Mouse (Mus musculus) lung, adult 2 months (tissue): ENCODE measurements at regions not wholly inside any gene's neighbourhood (a gene's known extent, or its start where the extent isn't known, plus 50 kb on each side); places are given as distances from the start of the nearest gene placed in this dataset.
A peak's percentile ranks its signal among the peaks of the same experiment; 100 is the strongest.

Experiments used
- DNase-seq: peaks from one replicate; pipeline ENCODE4 v3.0.0; 2022
- H3K4me1 ChIP-seq: fragments of 200-500 bp; 2 replicates; pipeline ENCODE4 v1.6.1; 2011; ENCODE audit warnings: low read length; ENCODE audit not compliant: control insufficient read depth, insufficient read depth
- H3K4me3 ChIP-seq: fragments of 200-500 bp; replicated peaks from 2 replicates; pipeline ENCODE3; 2011; ENCODE audit warnings: low read depth, mild to moderate bottlenecking, control low read depth, low read length; ENCODE audit errors: extremely low read depth
- CTCF ChIP-seq: fragments of 200-500 bp; IDR thresholded peaks from 2 replicates; pipeline ENCODE4 v1.5.1; 2011; ENCODE audit warnings: mild to moderate bottlenecking, low read length, control low read depth; ENCODE audit not compliant: insufficient read depth
- POLR2A ChIP-seq: fragments of 200-500 bp; IDR thresholded peaks from 2 replicates; pipeline ENCODE4 v1.6.1; 2011; ENCODE audit warnings: low read depth, mild to moderate bottlenecking, control low read depth, low read length, borderline replicate concordance; ENCODE audit errors: extremely low read depth
- WGBS: fragments of 180-500 bp; shearing (Covaris S2); methylation state at CpG from one replicate; pipeline ENCODE4 v1.1.7; 2018; 5-methylcytosine and 5-hydroxymethylcytosine counted together

- Histone ChIP-seq H3K4me1 (no peaks in the 10 kb centered on the region), H3K4me3 (no peak overlapping the region)
- no peak for TF ChIP-seq POLR2A
- TF ChIP-seq CTCF, result no peak
- WGBS, result 39% methylated on average over 5 of the region's 5 CpGs
- DNase-seq, result no peak
Observed at GRCm38 (mm10) chr1:161695886-161696285, 92.4 kb downstream of the Fasl start.

DNA sequence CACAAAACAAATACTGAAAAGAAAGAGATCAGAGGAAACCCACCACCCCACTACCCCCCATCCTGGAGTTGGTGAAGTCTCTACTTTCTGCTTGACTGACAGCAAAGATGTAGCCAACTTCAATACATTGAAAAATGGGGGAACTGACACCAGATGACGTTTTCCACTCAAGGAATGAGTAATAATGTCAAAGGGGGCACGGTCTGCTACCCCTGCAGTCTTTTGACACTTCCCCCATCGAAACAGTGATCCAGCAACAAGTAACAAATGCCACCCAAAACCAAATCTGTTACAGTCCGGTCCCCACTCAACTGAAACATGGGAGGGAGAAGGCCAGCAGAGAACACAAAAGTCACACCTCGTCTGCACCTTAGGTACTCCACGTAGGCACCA is 94.5 kb downstream of the Fasl start:
- TF ChIP-seq POLR2A (no peak), CTCF (no peak)
- H3K4me1 ChIP-seq, result no peaks in the 10 kb centered on the region
- WGBS, result 71% methylated on average over 6 of the region's 6 CpGs
- H3K4me3 ChIP-seq, result no peak overlapping the region
- no peak for DNase-seq

- Histone ChIP-seq H3K4me3 (no peak overlapping the region), H3K4me1 (no peaks in the 10 kb centered on the region)
- DNase-seq, result no peak
- TF ChIP-seq CTCF (no peak), POLR2A (no peak)
- 80% methylated on average over 14 of the region's 14 CpGs for WGBS
Observed at GRCm38 (mm10) chr1:161692836-161693767, 95.2 kb downstream of the Fasl start.

- Histone ChIP-seq H3K4me1 (no peaks in the 10 kb centered on the region; the same call in 1 of the 2 replicates), H3K4me3 (no peak overlapping the region)
- TF ChIP-seq CTCF, result no peak
- no peak for TF ChIP-seq POLR2A
- 20% methylated on average over 3 of the region's 3 CpGs for WGBS
- DNase-seq, result no peak
Observed at GRCm38 (mm10) chr1:161688946-161689345, 99.3 kb downstream of the Fasl start.

GRCm38 (mm10) chr1:161687548-161687947 is 100.7 kb downstream of the Fasl start:
- TF ChIP-seq POLR2A, result no peak
- TF ChIP-seq CTCF, result peak; percentile 94
- WGBS, result 22% methylated on average over 12 of the region's 12 CpGs
- H3K4me3 ChIP-seq, result no peak overlapping the region
- H3K4me1 ChIP-seq, result no peaks in the 10 kb centered on the region; the same call in 1 of the 2 replicates
- DNase-seq, result peak; percentile 55

GRCm38 (mm10) chr1:161680558-161680957 is 107.7 kb downstream of the Fasl start:
- TF ChIP-seq CTCF (no peak), POLR2A (no peak)
- Histone ChIP-seq H3K4me3 (no peak overlapping the region), H3K4me1 (no peaks in the 10 kb centered on the region)
- WGBS, result 65% methylated on average over 6 of the region's 6 CpGs
- no peak for DNase-seq

- Histone ChIP-seq H3K4me3 (no peak overlapping the region), H3K4me1 (no peaks in the 10 kb centered on the region)
- DNase-seq, result no peak
- no peak for TF ChIP-seq POLR2A
- TF ChIP-seq CTCF, result no peak
- 69% methylated on average over 5 of the region's 5 CpGs for WGBS
Observed at GRCm38 (mm10) chr1:161670937-161671336, 117.4 kb downstream of the Fasl start.

- TF ChIP-seq POLR2A (no peak), CTCF (no peak)
- Histone ChIP-seq H3K4me3 (no peak overlapping the region), H3K4me1 (no peaks in the 10 kb centered on the region)
- DNase-seq, result no peak
- 53% methylated on average over 3 of the region's 3 CpGs for WGBS
Observed at GRCm38 (mm10) chr1:161664321-161664720, 124.0 kb downstream of the Fasl start.

DNA sequence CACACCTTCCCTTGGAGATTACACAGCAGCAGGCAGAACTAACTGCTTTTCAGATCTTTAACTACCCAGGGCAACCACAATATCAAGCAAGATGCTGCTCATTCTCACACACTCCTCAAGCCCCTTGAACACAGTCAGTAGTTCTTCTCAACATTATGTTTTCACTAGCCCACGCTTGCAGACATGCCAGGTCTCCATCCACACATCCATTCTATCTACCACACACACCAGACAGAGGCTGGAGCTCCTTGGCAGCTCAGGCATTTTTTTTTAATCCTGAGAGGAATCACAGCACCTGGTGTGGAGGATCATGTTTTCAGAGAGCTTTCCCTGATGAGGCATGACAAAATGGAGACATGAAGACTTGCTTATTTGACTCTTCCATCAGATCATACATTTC is 124.9 kb downstream of the Fasl start:
- TF ChIP-seq CTCF (no peak), POLR2A (no peak)
- Histone ChIP-seq H3K4me1 (no peaks in the 10 kb centered on the region), H3K4me3 (no peak overlapping the region)
- 63% methylated on average over 1 of the region's 1 CpGs for WGBS
- no peak for DNase-seq

- Histone ChIP-seq H3K4me1 (no peaks in the 10 kb centered on the region), H3K4me3 (no peak overlapping the region)
- 82% methylated on average over 2 of the region's 2 CpGs for WGBS
- TF ChIP-seq CTCF, result no peak
- TF ChIP-seq POLR2A, result no peak
- DNase-seq, result no peak
Observed at GRCm38 (mm10) chr1:161662241-161662640, 126.1 kb downstream of the Fasl start.

DNA sequence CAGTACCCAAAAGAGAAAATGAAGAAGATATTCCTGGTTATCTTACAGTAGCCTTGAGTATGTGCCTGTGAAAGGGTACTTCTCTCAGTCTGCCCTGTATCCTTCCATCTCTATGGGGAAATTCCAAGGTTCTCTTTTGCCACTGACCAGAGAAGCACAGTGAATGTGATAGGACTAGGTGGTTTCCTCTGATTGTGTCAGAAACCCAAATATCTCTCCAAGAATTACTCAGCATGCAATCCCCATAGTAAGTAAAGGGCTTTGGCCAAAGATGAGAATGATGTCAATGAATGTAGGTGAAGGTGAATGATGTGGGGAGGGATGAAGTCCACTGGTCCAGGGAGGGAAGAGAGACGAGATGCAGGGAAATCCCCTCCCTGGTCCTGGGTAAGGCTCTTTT is 130.8 kb downstream of the Fasl start:
- no peak for DNase-seq
- WGBS, result 79% methylated on average over 1 of the region's 1 CpGs
- TF ChIP-seq POLR2A (no peak), CTCF (no peak)
- no peaks in the 10 kb centered on the region for H3K4me1 ChIP-seq
- H3K4me3 ChIP-seq, result no peak overlapping the region
